Mouse (Mus musculus) limb, embryonic 11.5 days (tissue): Measurements from ENCODE around the gene Tatdn2. TPM values are rescaled to one million over a fixed set of nuclear protein-coding genes. Genes with fewer than 3 reads are reported as not detected.

Experiments
- ATAC-seq: fragments of 200-750 bp; cut with Nextera tagmentation; 2 replicates; pipeline ENCODE4 v1.8.0; 2017; ENCODE audit warnings: low read depth; ENCODE audit not compliant: insufficient number of reproducible peaks, low FRiP score, low TSS enrichment
- DNase-seq: peaks from one replicate; pipeline ENCODE4 v3.0.0-alpha.2; 2015; ENCODE audit warnings: low spot score
- H3K27ac ChIP-seq: fragments of 300-500 bp; sonication (generic); replicated peaks from 2 replicates; pipeline ENCODE4 v1.5.1; 2014; ENCODE audit warnings: low read depth, mild to moderate bottlenecking, low read length
- H3K27me3 ChIP-seq: fragments of 300-500 bp; sonication (generic); 2 replicates; pipeline ENCODE4 v1.6.1; 2014; ENCODE audit warnings: mild to moderate bottlenecking, low read length, mixed read lengths; ENCODE audit not compliant: control insufficient read depth, insufficient read depth
- H3K36me3 ChIP-seq: fragments of 300-500 bp; sonication (generic); 2 replicates; pipeline ENCODE4 v1.6.1; 2014; ENCODE audit warnings: mild to moderate bottlenecking, low read length, moderate library complexity, mixed read lengths; ENCODE audit not compliant: control insufficient read depth, insufficient read depth
- H3K4me1 ChIP-seq: fragments of 300-500 bp; sonication (generic); 2 replicates; pipeline ENCODE4 v1.6.1; 2014; ENCODE audit warnings: low read length, mixed read lengths; ENCODE audit not compliant: control insufficient read depth, insufficient read depth
- H3K4me2 ChIP-seq: fragments of 300-500 bp; sonication (generic); 2 replicates; pipeline ENCODE4 v1.6.1; 2014; ENCODE audit warnings: low read depth, mild to moderate bottlenecking, moderate library complexity; ENCODE audit not compliant: severe bottlenecking
- H3K4me3 ChIP-seq: fragments of 300-500 bp; sonication (generic); 2 replicates; pipeline ENCODE4 v1.5.1; 2014; ENCODE audit warnings: low read depth, low read length
- H3K9ac ChIP-seq: fragments of 300-500 bp; sonication (generic); 2 replicates; pipeline ENCODE4 v1.6.1; 2014; ENCODE audit warnings: mild to moderate bottlenecking, low read length
- H3K9me3 ChIP-seq: fragments of 300-500 bp; sonication (generic); 2 replicates; pipeline ENCODE4 v1.6.1; 2016; ENCODE audit warnings: low read length; ENCODE audit not compliant: control insufficient read depth
- WGBS: fragments of 180-500 bp; shearing (Covaris S2); extraction: QIAGEN DNeasy Blood & Tissue Kit; methylation state at CpG from one replicate; pipeline ENCODE4 v1.1.7; 2014; 5-methylcytosine and 5-hydroxymethylcytosine counted together
- polyA plus RNA-seq: library from polyadenylated mRNA; unstranded; fragments of >200 nt; fragmentation: Nextera tagmentation; extraction: Ambion mirVana; gene quantifications from 2 replicates; pipeline ENCODE4 v1.2.1, GENCODE M21; 2014

The Tatdn2 gene
- polyA plus RNA-seq, 1 experiment from 2014 or later: 1.1 TPM

GRCm38 (mm10) chr6:113656847-113657246 is 40.0 kb upstream of the Tatdn2 start:
- no peak for DNase-seq

DNA sequence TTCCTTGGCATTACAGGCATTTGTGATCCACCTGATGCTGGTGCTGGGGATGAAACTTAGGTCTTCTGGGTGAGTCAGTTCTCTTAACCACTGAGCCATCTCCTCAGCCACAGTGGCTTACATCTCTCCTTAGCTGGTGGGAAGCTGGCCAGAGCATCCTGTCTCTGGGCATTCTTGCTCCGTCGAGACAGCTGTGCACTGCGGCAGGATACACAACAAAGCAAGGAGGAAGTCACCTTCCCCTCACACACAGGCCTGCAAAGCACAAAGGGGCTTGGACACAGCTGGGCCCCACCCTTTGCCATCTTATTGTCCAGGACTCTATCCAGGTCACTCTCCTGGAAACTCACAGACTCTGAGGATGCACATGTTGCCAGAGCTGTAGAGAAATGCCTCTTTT is 38.6 kb upstream of the Tatdn2 start:
- no peak overlapping the region for H3K9ac ChIP-seq
- no peak overlapping the region for H3K4me3 ChIP-seq
- H3K36me3 ChIP-seq: no peaks in the 10 kb centered on the region
- H3K27ac ChIP-seq: no peak overlapping the region
- no peak overlapping the region for H3K4me2 ChIP-seq
- ATAC-seq (no peak), DNase-seq (no peak)
- WGBS: 87% methylated on average over 3 of the region's 3 CpGs
- no peaks in the 10 kb centered on the region for H3K9me3 ChIP-seq
- H3K4me1 ChIP-seq: peaks cover 6% of the 10 kb centered on the region; the same call in 1 of the 2 replicates
- H3K27me3 ChIP-seq: no peaks in the 10 kb centered on the region

More at GRCm38 (mm10) chr6:113656847-113657246, 40.0 kb upstream of the Tatdn2 start:
- 93% methylated on average over 6 of the region's 6 CpGs for WGBS
- H3K4me2 ChIP-seq: no peak overlapping the region
- H3K27ac ChIP-seq: no peak overlapping the region
- H3K9ac ChIP-seq: no peak overlapping the region
- no peak overlapping the region for H3K4me3 ChIP-seq
- ATAC-seq: no peak
- no peaks in the 10 kb centered on the region for H3K9me3 ChIP-seq
- no peaks in the 10 kb centered on the region for H3K36me3 ChIP-seq
- H3K4me1 ChIP-seq: peaks cover 4% of the 10 kb centered on the region; the same call in 1 of the 2 replicates
- H3K27me3 ChIP-seq: no peaks in the 10 kb centered on the region

GRCm38 (mm10) chr6:113659648-113660491 is 37.0 kb upstream of the Tatdn2 start:
- no peak overlapping the region for H3K4me3 ChIP-seq
- WGBS: 78% methylated on average over 8 of the region's 8 CpGs
- H3K9me3 ChIP-seq: no peaks in the 10 kb centered on the region
- ATAC-seq (no peak), DNase-seq (no peak)
- no peak overlapping the region for H3K27ac ChIP-seq
- no peaks in the 10 kb centered on the region for H3K36me3 ChIP-seq
- no peaks in the 10 kb centered on the region for H3K27me3 ChIP-seq
- no peak overlapping the region for H3K9ac ChIP-seq
- peaks cover 6% of the 10 kb centered on the region; the same call in 1 of the 2 replicates for H3K4me1 ChIP-seq
- H3K4me2 ChIP-seq: no peak overlapping the region

GRCm38 (mm10) chr6:113660492-113661352 is 36.1 kb upstream of the Tatdn2 start:
- no peak overlapping the region for H3K4me3 ChIP-seq
- ATAC-seq: no peak
- H3K4me1 ChIP-seq: peaks cover 6% of the 10 kb centered on the region; the same call in 1 of the 2 replicates
- H3K9ac ChIP-seq: no peak overlapping the region
- DNase-seq: no peak
- H3K36me3 ChIP-seq: no peaks in the 10 kb centered on the region
- H3K9me3 ChIP-seq: no peaks in the 10 kb centered on the region
- H3K27ac ChIP-seq: no peak overlapping the region
- WGBS: 69% methylated on average over 14 of the region's 14 CpGs
- H3K4me2 ChIP-seq: no peak overlapping the region
- H3K27me3 ChIP-seq: no peaks in the 10 kb centered on the region

DNA sequence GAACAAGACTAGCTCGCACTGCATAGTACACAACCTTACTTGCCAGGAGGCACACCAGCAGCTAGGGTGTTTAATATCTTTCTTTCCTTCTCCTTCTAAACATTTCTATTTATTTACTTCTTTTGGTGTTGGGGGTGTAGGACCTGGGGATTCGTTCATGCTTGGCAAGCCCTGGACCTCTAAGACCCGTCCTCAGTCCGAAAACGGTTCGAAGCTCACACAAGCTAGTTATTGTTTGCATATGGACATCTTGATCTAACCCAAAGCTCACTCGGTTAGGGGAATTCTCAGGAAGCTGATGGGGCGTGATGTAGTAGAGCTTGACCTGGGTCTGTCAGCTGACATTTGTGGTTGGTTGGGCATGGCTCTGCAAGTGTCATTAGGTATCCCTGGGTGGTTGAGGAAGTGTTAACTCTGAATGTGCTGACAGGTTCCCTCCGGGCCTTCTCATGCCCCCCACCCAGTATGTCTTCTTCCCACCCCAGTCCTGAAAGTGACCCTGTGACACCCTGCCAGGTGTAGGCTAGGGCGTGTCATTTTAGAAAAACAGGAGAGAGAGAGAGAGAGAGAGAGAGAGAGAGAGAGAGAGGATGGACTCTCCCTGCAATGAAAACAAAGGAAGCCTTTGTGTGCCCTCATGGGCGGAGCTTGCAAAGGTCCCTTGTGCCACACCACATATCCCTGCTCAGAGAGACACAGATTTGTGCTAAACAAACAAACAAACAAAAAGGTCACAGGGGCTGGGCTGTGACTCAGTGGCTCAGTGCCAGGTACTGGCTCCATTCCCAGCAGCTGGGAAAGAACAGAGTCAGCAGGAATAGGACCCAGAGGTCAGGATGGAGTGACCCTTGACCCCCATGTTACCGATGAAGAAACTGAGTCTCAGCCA is 35.3 kb upstream of the Tatdn2 start:
- DNase-seq: no peak
- Histone ChIP-seq H3K9me3 (no peaks in the 10 kb centered on the region), H3K36me3 (no peaks in the 10 kb centered on the region), H3K4me1 (peaks cover 6% of the 10 kb centered on the region; the same call in 1 of the 2 replicates), H3K27ac (no peak overlapping the region), H3K4me3 (no peak overlapping the region), H3K9ac (no peak overlapping the region), H3K4me2 (no peak overlapping the region), H3K27me3 (no peaks in the 10 kb centered on the region)
- ATAC-seq: no peak
- WGBS: 67% methylated on average over 12 of the region's 12 CpGs

- Histone ChIP-seq H3K4me2 (no peak overlapping the region), H3K4me3 (no peak overlapping the region), H3K27ac (no peak overlapping the region), H3K9ac (no peak overlapping the region), H3K36me3 (no peaks in the 10 kb centered on the region), H3K27me3 (no peaks in the 10 kb centered on the region), H3K4me1 (peaks cover 6% of the 10 kb centered on the region; the same call in 1 of the 2 replicates), H3K9me3 (no peaks in the 10 kb centered on the region)
- no peak for DNase-seq
- no peak for ATAC-seq
- WGBS: 94% methylated on average over 8 of the region's 8 CpGs
Observed at GRCm38 (mm10) chr6:113662964-113663700, 33.7 kb upstream of the Tatdn2 start.

DNA sequence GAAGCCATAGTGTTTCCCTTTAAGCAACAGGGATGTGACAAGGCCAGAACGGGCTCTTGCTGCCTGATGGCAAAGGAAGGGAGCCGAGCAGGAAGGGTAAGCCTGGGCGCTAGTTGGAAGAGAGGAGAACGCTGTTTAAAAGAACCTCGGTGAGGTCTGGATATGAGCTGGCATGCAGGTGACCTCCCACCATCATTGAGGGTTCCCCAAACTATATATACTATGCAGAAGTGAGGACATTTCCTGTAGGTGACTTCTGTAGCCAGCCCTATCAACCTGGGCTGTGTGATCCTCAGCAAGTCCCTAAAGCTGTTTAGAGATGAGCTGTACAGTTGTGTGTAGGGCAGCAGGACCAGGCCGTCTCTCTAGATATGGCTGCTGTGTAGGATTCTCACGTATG is 32.5 kb upstream of the Tatdn2 start:
- peaks cover 12% of the 10 kb centered on the region for H3K4me1 ChIP-seq

More for the DNA sequence above, 32.5 kb upstream of the Tatdn2 start:
- Histone ChIP-seq H3K4me2 (no peak overlapping the region), H3K9ac (no peak overlapping the region), H3K27ac (no peak overlapping the region), H3K4me3 (no peak overlapping the region), H3K9me3 (no peaks in the 10 kb centered on the region), H3K36me3 (no peaks in the 10 kb centered on the region), H3K27me3 (no peaks in the 10 kb centered on the region)
- DNase-seq (no peak), ATAC-seq (no peak)
- WGBS: 88% methylated on average over 7 of the region's 7 CpGs
